Mouse (Mus musculus): Measurements from ENCODE around the gene Scn4b. TPM values are rescaled to one million over a fixed set of nuclear protein-coding genes. Genes with fewer than 3 reads are reported as not detected.

Gene Scn4b
- polyA plus RNA-seq, 1 experiment from 2014 or later: not detected

DNA sequence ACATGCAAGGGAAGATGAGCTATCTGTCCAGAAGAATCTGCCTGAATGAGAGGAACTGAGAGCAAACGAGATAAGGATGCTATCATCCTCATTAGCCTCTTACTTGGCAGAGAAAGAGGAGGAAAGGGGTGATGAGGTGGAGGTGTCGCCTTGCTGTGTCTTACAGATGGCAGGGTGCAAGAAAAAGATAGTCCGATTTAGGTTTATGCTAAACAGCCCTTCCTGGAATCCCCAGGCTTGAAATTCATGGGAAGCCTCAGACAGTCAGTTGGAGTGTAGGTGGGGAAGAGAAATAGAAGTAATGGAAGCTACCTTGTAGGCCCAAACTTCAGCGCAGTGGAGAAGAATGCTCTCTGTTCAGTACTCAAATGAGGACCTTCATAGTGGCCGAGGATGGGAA, 29.7 kb downstream of the Scn4b start:
- H3K27me3 ChIP-seq: peaks cover 35% of the 10 kb centered on the region
- ChIA-PET POLR2A (no interaction called here), CTCF (interaction anchor here (1.0 kb wide), 1 partner anchor 47 kb away, joined by 3 read pairs; no protein-coding TSS in a partner anchor)
- DNase-seq (ENCODE audit: low read depth, low spot score) (no peak), ATAC-seq (no peak)
- TF ChIP-seq CTCF (IDR thresholded peaks at IDR 0.05): no peak
- in situ Hi-C loops (cut with MboI; ENCODE audit: low pct_unique_long_range_greater_than_20kb): no loop called here

DNA sequence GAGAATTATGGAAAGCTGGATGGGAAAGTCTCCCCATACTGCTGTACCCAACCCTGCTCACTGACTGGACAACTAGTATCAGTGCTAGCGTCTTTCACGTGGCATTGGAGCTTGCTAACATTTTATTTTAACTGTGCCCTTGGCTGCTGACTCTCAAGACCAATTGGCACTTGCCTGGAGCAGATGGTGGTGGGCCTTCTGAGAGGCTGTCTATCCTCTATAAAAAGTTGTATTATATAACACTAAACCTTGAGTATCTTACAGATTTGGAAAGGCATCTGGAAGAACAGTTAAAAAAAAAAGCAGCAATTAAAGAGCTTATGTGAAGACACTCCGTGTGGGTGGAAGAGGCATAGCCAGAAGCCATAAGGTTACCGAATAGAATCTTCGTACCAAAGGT, 32.0 kb downstream of the Scn4b start:
- DNase-seq (ENCODE audit: low read depth, low spot score) (no peak), ATAC-seq (no peak)
- CTCF ChIA-PET: no interaction called here
- TF ChIP-seq CTCF (IDR thresholded peaks at IDR 0.05): no peak
- in situ Hi-C loops (cut with MboI; ENCODE audit: low pct_unique_long_range_greater_than_20kb): no loop called here
- POLR2A ChIA-PET: no interaction called here
- H3K27me3 ChIP-seq: peaks cover 23% of the 10 kb centered on the region

DNA sequence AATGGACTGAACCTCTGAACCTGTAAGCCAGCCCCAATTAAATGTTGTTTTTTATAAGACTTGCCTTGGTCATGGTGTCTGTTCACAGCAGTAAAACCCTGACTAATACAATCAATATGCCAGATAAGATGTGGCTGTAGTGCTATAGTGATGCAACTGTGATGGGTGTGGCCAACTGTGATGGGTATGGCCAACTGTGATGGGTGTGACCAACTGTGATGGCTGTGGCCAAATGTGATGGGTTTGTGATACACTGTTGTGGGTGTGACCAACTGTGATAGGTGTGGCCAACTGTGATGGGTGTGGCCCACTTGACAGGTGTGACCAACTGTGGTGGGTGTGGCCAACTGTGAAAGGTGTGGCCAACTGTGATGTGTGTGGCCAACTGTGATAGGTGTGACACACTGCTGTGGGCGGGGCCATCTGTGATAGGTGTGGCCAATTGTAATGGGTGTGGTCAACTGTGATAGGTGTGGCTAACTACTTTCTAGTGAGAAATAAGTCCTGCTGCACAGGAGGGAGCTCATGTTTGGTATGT, 32.9 kb downstream of the Scn4b start:
- CTCF ChIA-PET: no interaction called here
- DNase-seq (ENCODE audit: low read depth, low spot score) (no peak), ATAC-seq (no peak)
- in situ Hi-C loops (cut with MboI; ENCODE audit: low pct_unique_long_range_greater_than_20kb): no loop called here
- no peak for TF ChIP-seq CTCF (IDR thresholded peaks at IDR 0.05)
- POLR2A ChIA-PET: no interaction called here
- peaks cover 16% of the 10 kb centered on the region for H3K27me3 ChIP-seq

DNA sequence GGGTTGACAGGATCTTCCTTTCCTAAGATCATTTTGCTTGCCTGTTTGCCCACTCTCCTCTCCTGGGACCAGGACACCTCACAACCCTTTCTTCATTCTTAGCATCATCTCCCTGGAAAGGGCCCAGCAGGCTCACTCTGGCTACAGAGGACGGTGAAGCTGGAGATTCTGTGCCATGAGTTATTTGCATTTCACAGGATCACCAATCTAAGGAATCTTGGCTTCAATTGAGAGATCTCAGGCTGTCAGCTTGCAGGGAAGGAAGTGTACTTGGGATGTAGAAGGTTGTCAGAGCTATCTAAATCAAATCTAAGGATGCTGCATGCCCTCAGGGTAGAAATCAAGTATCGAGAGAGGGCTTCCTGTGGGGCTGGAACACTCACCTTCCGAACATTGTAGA, 35.3 kb downstream of the Scn4b start:
- CTCF ChIA-PET: no interaction called here
- in situ Hi-C loops (cut with MboI; ENCODE audit: low pct_unique_long_range_greater_than_20kb): no loop called here
- TF ChIP-seq CTCF (IDR thresholded peaks at IDR 0.05): no peak
- H3K27me3 ChIP-seq: peaks cover 14% of the 10 kb centered on the region
- ATAC-seq (no peak), DNase-seq (ENCODE audit: low read depth, low spot score) (no peak)
- POLR2A ChIA-PET: no interaction called here

DNA sequence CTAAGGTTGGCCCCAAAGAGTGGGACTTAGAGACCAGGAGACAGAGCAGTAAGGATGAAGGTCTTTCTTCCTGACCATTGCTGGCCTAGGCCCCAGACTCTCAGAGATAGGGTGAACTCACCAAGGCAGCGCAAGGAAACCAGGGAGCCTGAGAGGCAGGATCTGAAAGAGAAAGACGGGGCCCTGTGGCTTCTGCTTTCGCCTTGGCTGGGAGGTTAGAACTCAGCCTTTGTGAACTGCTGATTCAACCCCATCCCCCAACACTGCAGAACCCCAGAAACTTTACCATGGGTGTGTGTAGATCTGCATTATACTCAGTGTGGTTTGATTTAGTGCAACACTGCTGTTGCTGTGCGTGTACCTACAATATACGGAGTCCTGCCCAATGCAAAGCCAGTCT, 41.1 kb downstream of the Scn4b start:
- CTCF ChIA-PET: no interaction called here
- in situ Hi-C loops (cut with MboI; ENCODE audit: low pct_unique_long_range_greater_than_20kb): no loop called here
- POLR2A ChIA-PET: no interaction called here
- H3K27me3 ChIP-seq: peaks cover 22% of the 10 kb centered on the region
- ATAC-seq: no peak
- DNase-seq (ENCODE audit: low read depth, low spot score): no peak
- TF ChIP-seq CTCF (IDR thresholded peaks at IDR 0.05): no peak

DNA sequence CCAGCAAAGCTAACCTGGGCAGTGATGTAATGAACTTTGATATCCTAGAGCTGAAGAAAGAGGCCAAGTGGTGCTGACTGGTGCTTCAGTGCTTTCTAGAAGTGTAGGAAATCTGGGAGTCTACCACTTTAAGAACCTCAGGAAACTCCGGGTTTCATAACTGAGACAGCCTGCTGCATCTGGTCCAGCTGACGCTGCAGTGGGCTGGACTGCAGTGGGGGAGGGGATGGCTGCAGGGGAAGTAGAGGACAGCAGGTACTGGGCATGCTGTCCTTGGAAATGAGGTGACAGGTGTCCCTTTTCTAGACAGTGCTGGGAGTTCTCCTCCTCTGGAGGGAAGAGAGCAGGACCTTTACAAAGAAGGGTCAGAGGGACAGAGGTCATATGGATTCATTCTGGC, 43.6 kb downstream of the Scn4b start, which contains the start of gene BC049352:
BC049352 (plus strand) TSS at position 238 of the 400 bp plus-strand sequence.
- TF ChIP-seq CTCF (IDR thresholded peaks at IDR 0.05): no peak
- ChIA-PET CTCF (no interaction called here), POLR2A (no interaction called here)

DNA sequence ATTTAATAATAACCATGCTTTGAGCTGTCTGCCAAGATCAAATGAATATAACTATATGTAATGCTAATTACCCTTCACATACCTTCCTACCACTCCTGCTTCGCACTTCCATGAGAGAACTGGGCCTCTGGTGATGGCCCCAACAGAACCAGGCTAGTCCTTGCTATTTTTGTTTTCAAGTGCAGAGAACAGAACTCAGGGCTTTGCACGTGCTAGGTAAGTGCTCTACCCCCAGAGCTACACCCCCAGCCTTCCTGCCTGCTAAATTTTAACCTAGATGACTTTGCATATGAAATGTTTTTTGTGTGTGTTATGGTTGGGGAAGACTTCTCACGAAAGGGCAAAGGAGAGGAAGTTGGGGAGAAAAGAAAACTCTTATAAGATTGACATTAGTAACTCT, 44.3 kb downstream of the Scn4b start:
- CTCF ChIA-PET: no interaction called here
- no peak for ATAC-seq
- in situ Hi-C loops (cut with MboI; ENCODE audit: low pct_unique_long_range_greater_than_20kb): no loop called here

More for the DNA sequence above, 43.6 kb downstream of the Scn4b start, which contains the start of gene BC049352:
- no peak for DNase-seq (ENCODE audit: low read depth, low spot score)
- in situ Hi-C loops (cut with MboI; ENCODE audit: low pct_unique_long_range_greater_than_20kb): no loop called here
- ATAC-seq: no peak
- H3K27me3 ChIP-seq: peaks cover 29% of the 10 kb centered on the region

DNA sequence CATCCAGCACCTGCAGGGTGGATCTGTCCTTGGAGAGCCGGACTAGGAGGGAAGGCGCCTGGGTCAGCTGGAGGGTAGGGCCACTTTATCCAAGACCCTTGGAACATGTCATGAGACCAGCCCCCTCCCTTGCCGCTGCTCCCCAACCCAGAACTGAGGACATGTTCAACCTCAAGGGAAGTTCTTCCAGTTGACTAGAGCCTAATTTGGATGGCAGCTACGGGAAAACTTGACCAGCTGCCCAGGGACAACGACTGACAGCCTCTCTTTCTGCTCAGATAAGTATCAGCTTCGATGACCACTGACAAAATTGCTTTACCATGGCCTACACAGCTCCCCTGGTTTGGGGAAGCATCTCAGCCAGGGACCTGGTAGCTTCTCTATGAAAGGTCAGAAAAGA, 45.1 kb downstream of the Scn4b start:
- peaks cover 42% of the 10 kb centered on the region for H3K27me3 ChIP-seq
- ChIA-PET CTCF (no interaction called here), POLR2A (no interaction called here)
- no peak for DNase-seq (ENCODE audit: low read depth, low spot score)
- in situ Hi-C loops (cut with MboI; ENCODE audit: low pct_unique_long_range_greater_than_20kb): no loop called here
- no peak for TF ChIP-seq CTCF (IDR thresholded peaks at IDR 0.05)
- ATAC-seq: no peak

More for the DNA sequence above, 44.3 kb downstream of the Scn4b start:
- TF ChIP-seq CTCF (IDR thresholded peaks at IDR 0.05): no peak
- POLR2A ChIA-PET: no interaction called here
- no peak for DNase-seq (ENCODE audit: low read depth, low spot score)
- peaks cover 37% of the 10 kb centered on the region for H3K27me3 ChIP-seq

DNA sequence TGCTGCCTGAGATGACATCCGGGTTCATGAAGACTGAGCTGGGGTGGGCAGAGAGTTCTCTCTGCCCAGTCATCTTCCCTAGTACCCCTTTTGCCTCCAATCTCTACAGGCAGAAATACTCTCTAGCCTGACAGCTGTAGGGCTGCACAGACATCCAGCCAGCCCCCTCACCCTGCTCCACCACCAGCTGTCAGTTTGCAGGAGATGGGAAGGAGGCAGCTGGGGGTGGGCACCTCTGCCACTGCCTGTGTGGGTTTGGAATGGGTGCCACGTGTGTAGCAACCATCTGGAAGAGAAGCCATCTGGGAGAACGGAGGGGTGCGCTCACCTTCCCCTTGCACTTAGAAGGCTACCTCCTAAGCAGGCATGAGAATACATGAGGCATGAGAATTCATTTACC, 47.1 kb downstream of the Scn4b start:
- DNase-seq (ENCODE audit: low read depth, low spot score): no peak
- in situ Hi-C loops (cut with MboI; ENCODE audit: low pct_unique_long_range_greater_than_20kb): no loop called here
- peaks cover 48% of the 10 kb centered on the region for H3K27me3 ChIP-seq
- POLR2A ChIA-PET: no interaction called here
- CTCF ChIA-PET: no interaction called here
- TF ChIP-seq CTCF (IDR thresholded peaks at IDR 0.05): no peak
- no peak for ATAC-seq

DNA sequence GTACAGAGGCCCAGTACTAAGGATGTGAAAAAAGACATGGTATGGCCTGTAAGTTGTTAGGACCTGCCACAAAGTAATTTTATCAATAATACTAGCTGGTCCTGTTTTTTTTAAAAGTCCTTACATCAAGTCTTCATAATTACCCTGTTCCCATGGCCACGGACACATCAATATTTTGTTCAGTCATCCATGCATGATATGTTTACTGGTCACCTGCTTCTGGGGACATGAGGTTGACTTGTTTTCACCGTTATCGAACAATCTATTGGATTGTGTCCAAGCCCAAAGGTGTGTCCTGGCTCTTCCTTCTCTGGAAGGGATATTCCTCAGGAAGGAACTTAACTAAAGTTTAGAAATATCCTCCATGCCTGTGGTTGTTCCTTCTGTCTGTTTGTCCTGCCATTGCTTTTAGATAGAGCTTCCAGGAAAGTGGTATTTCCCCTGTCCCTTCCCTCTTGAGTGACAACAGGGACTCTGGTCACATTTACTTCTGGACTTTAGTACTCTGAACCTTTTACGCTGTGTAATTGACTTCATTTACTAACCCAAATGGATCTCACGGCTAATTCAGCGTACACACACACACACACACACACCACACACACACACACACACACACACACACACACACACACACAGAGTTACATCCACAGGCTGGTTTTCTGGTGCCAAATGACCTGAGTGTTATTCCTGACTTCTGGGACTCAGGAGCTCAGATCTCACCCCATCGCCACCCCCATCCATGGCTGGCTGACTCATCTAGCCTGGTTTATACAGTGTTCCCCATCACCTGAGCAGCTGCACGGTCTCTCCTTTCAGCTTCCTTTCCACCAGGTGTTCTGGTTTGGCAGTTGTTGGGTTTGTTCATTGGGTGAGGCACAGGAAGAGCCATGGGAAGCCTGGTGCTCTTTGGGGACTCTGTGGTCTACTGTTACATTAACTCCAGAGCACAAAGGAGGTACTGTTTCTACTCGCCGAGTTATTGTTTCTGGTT, 50.7 kb downstream of the Scn4b start:
- in situ Hi-C loops (cut with MboI; ENCODE audit: low pct_unique_long_range_greater_than_20kb): no loop called here
- peaks cover 39% of the 10 kb centered on the region for H3K27me3 ChIP-seq
- ChIA-PET CTCF (no interaction called here), POLR2A (no interaction called here)
- no peak for ATAC-seq
- TF ChIP-seq CTCF (IDR thresholded peaks at IDR 0.05): no peak
- no peak for DNase-seq (ENCODE audit: low read depth, low spot score)

DNA sequence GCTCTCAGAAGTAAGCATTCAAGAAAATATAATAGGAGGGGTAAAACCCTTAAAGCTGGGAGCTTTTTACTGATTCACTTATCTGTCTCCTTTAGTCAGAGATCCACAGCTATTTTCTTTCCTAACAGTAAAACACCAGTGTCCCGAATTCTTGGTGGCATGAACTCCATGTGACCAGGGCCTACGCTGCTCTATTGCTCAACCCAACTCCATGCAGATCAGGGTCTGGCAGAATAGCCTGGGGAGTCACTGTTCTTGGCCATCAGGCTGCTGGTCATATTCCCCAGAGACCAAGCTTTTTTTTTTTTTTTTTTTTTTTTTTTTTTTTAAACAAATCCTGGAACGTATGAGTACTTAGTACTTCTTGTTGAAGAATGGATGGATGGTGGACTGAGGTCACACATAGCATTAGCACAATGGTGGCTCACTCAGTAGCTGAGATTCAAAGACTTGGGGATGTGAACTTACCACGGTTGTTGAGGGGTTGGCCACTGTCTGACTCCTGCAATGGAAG, 51.5 kb downstream of the Scn4b start:
- CTCF ChIA-PET: no interaction called here
- POLR2A ChIA-PET: no interaction called here

More for the DNA sequence above, 51.5 kb downstream of the Scn4b start:
- DNase-seq (ENCODE audit: low read depth, low spot score): no peak
- H3K27me3 ChIP-seq: peaks cover 37% of the 10 kb centered on the region
- no peak for ATAC-seq
- no peak for TF ChIP-seq CTCF (IDR thresholded peaks at IDR 0.05)
- in situ Hi-C loops (cut with MboI; ENCODE audit: low pct_unique_long_range_greater_than_20kb): no loop called here

Data from Patski (cell line).